15 mouse cellular contexts compared by ENCODE assay signal in genomic region chr11:105202403-105202802, GRCm38 (mm10). TPM values are rescaled to one million over a fixed set of nuclear protein-coding genes. Genes with fewer than 3 reads are reported as not detected.
DNase-seq lines count a peak whose midpoint lies in the region; ATAC-seq and TF ChIP-seq lines count a peak whose summit lies in the region.
"Had no signal": no experiment of that assay in that cellular context is flagged by ENCODE, and none has a peak within 500 bp of the region (broad histone marks: within the 10 kb centered on the region; RNA-seq: fewer than 3 reads in every experiment).

No protein-coding gene starts in this region.

- no peak for DNase-seq in cerebellum, adult 2 months
- DNase-seq in cerebellum, adult 11 months = no peak
- no peak for DNase-seq in liver, adult 2 months (ENCODE audit: extremely low read depth, low read depth, low spot score)
- DNase-seq in liver, embryonic 11.5 days (ENCODE audit: low spot score) = no peak
- no peak for DNase-seq in G1E (ENCODE audit: low spot score)
- no peak for DNase-seq in liver, embryonic 13.5 days
- DNase-seq in cerebellum, adult 18-20 months = no peak
- no peak for DNase-seq in layer of hippocampus, adult 18-20 months (ENCODE audit: low spot score in 2 of 2)
- DNase-seq: layer of hippocampus, adult 9-11 months; spleen, adult 18-20 months had no signal

- H3K9me3 ChIP-seq in liver, embryonic 11.5 days (ENCODE audit: control insufficient read depth, low read length) = no peaks in the 10 kb centered on the region
- no peaks in the 10 kb centered on the region for H3K9me3 ChIP-seq in G1E (replicated peaks)
- no peaks in the 10 kb centered on the region for H3K9me3 ChIP-seq in liver, embryonic 13.5 days (replicated peaks)
- H3K9me3 ChIP-seq: hindbrain, embryonic 10.5 days; liver, embryonic 15.5 days had no signal

- no peak overlapping the region for H3K9ac ChIP-seq in liver, adult 2 months (ENCODE audit: low read depth, low read length)
- H3K9ac ChIP-seq in liver, embryonic 11.5 days (ENCODE audit: low read depth, low read length) = no peak overlapping the region
- no peak overlapping the region for H3K9ac ChIP-seq in liver, embryonic 13.5 days
- H3K9ac ChIP-seq: liver, embryonic 15.5 days had no signal

- no peaks in the 10 kb centered on the region for H3K27me3 ChIP-seq in cerebellum, adult 2 months (ENCODE audit: control insufficient read depth, insufficient read depth, low read length)
- H3K27me3 ChIP-seq in liver, adult 2 months (ENCODE audit: control insufficient read depth, insufficient read depth, low read length) = no peaks in the 10 kb centered on the region
- no peaks in the 10 kb centered on the region for H3K27me3 ChIP-seq in liver, embryonic 11.5 days (replicated peaks; ENCODE audit: control insufficient read depth, insufficient read depth, low read length)
- H3K27me3 ChIP-seq in G1E (ENCODE audit: insufficient read depth, low read length) = no peaks in the 10 kb centered on the region
- H3K27me3 ChIP-seq in liver, embryonic 13.5 days = no peaks in the 10 kb centered on the region
- H3K27me3 ChIP-seq: liver, embryonic 15.5 days had no signal

- 57% methylated on average over 3 of the region's 3 CpGs for WGBS in cerebellum, adult 2 months
- WGBS in liver, adult 2 months = 62% methylated on average over 3 of the region's 3 CpGs
- WGBS in liver, embryonic 11.5 days = 59% methylated on average over 3 of the region's 3 CpGs
- 43% methylated on average over 3 of the region's 3 CpGs for WGBS in liver, embryonic 13.5 days (ENCODE audit: insufficient replicate concordance)

- no peak for TF ChIP-seq POLR2A in cerebellum, adult 2 months (IDR thresholded peaks at IDR 0.05; ENCODE audit: borderline replicate concordance, insufficient read depth, low read length)
- TF ChIP-seq POLR2A in liver, adult 2 months (IDR thresholded peaks at IDR 0.05; ENCODE audit: extremely low read depth, insufficient read depth, low read length) = no peak

- no peak overlapping the region for H3K4me3 ChIP-seq in cerebellum, adult 2 months (replicated peaks; ENCODE audit: insufficient read depth, low read depth, low read length)
- no peak overlapping the region for H3K4me3 ChIP-seq in liver, adult 2 months (ENCODE audit: insufficient read depth, low read depth, low read length)
- no peak overlapping the region for H3K4me3 ChIP-seq in liver, embryonic 11.5 days (ENCODE audit: low read depth, low read length)
- H3K4me3 ChIP-seq in G1E (ENCODE audit: low read depth, low read length) = no peak overlapping the region
- no peak overlapping the region for H3K4me3 ChIP-seq in liver, embryonic 13.5 days (replicated peaks)
- H3K4me3 ChIP-seq: hindbrain, embryonic 10.5 days; liver, embryonic 15.5 days had no signal

- H3K27ac ChIP-seq in cerebellum, adult 2 months (ENCODE audit: insufficient read depth, low read length) = no peak overlapping the region
- H3K27ac ChIP-seq in liver, adult 2 months (replicated peaks; ENCODE audit: insufficient read depth, low read depth, low read length) = no peak overlapping the region
- H3K27ac ChIP-seq in liver, embryonic 11.5 days (ENCODE audit: low read depth, low read length) = no peak overlapping the region
- H3K27ac ChIP-seq in liver, embryonic 13.5 days = no peak overlapping the region
- H3K27ac ChIP-seq: hindbrain, embryonic 10.5 days; liver, embryonic 15.5 days had no signal

- TF ChIP-seq CTCF in cerebellum, adult 2 months (IDR thresholded peaks at IDR 0.05; ENCODE audit: borderline replicate concordance, insufficient read depth, low read depth, low read length) = 0 out of 2 replicates have a peak, but pooled peaks have one; percentile 1
- peak; percentile 38; the same call in 1 of the 2 replicates for TF ChIP-seq CTCF in liver, adult 2 months (IDR thresholded peaks at IDR 0.05; ENCODE audit: low read depth, low read length)
- TF ChIP-seq CTCF in G1E (IDR thresholded peaks at IDR 0.05; ENCODE audit: low read depth, low read length) = peak; percentile 13; the same call in 1 of the 2 replicates

- 0 out of 2 replicates have a peak, but pooled peaks cover 2% of the 10 kb centered on the region for H3K4me1 ChIP-seq in cerebellum, adult 2 months (ENCODE audit: control insufficient read depth, insufficient read depth, low read length)
- peaks cover 4% of the 10 kb centered on the region; the same call in 1 of the 2 replicates for H3K4me1 ChIP-seq in liver, adult 2 months (ENCODE audit: control insufficient read depth, insufficient read depth, low read length)
- H3K4me1 ChIP-seq in liver, embryonic 11.5 days (replicated peaks; ENCODE audit: control insufficient read depth, insufficient read depth, low read length) = peaks cover 14% of the 10 kb centered on the region
- H3K4me1 ChIP-seq in G1E (ENCODE audit: insufficient read depth, low read depth, low read length) = peaks cover 63% of the 10 kb centered on the region
- H3K4me1 ChIP-seq in liver, embryonic 13.5 days (replicated peaks) = peaks cover 70% of the 10 kb centered on the region

- no peaks in the 10 kb centered on the region for H3K36me3 ChIP-seq in liver, adult 2 months (ENCODE audit: control insufficient read depth, insufficient read depth, low read length)
- H3K36me3 ChIP-seq in liver, embryonic 11.5 days (ENCODE audit: control insufficient read depth, insufficient read depth, low read length) = 0 out of 2 replicates have a peak, but pooled peaks cover 3% of the 10 kb centered on the region
- peaks cover 39% of the 10 kb centered on the region for H3K36me3 ChIP-seq in G1E (replicated peaks)
- H3K36me3 ChIP-seq in liver, embryonic 13.5 days = peaks cover 15% of the 10 kb centered on the region; the same call in 1 of the 2 replicates

- no peak overlapping the region for H3K4me2 ChIP-seq in liver, embryonic 11.5 days
- no peak overlapping the region for H3K4me2 ChIP-seq in liver, embryonic 13.5 days
- H3K4me2 ChIP-seq: liver, embryonic 15.5 days had no signal

- peaks cover 28% of the 10 kb centered on the region for H3K79me2 ChIP-seq in liver, adult 2 months (ENCODE audit: control insufficient read depth, insufficient read depth, low read length)

- no peak for ATAC-seq in liver, embryonic 11.5 days (replicated peaks; ENCODE audit: low FRiP score)
- ATAC-seq in G1E (ENCODE audit: extremely low read depth, insufficient number of reproducible peaks, low FRiP score, poor library complexity, severe bottlenecking) = no peak
- 0 out of 2 replicates have a peak, but pooled peaks have one; percentile 49 for ATAC-seq in liver, embryonic 13.5 days (ENCODE audit: low read depth)

RNA-seq across cellular contexts. Expression of gene Tlk2, which starts 23.8 kb away (rescaled TPM):
- polyA plus RNA-seq in cerebellum, adult 2 months (2012; rRNA removed) = 44.6 and 48.7 TPM in 2 replicates
- 21.3 and 23.4 TPM in 2 replicates for total RNA-seq in liver, adult 2 months (2014; rRNA removed)
- 5.6 and 7.5 TPM in 2 replicates for polyA plus RNA-seq in liver, adult 2 months (2012; rRNA removed)
- 16.1 and 18.2 TPM in 2 replicates for polyA plus RNA-seq in liver, embryonic 11.5 days (2014; fragmentation: Nextera tagmentation; extraction: Ambion mirVana)
- total RNA-seq in G1E (2014; fragmentation: Nextera tagmentation) = 187 and 232 TPM in 2 replicates
- total RNA-seq in G1E (2017) = 95.9 and 102 TPM in 2 replicates
- 20.4 and 23.3 TPM in 2 replicates for polyA plus RNA-seq in G1E (2012)
- polyA plus RNA-seq in liver, embryonic 13.5 days (2015; fragmentation: Nextera tagmentation; extraction: Ambion mirVana) = 8.0 and 8.3 TPM in 2 replicates
- total RNA-seq in layer of hippocampus, adult 18-20 months (2021) = 10 to 100 TPM; 45.8 to 46.2 TPM

RNA-seq across cellular contexts. Expression of gene Gm10842, which starts 55.7 kb away (rescaled TPM):
- polyA plus RNA-seq in cerebellum, adult 2 months (2012; rRNA removed) = not detected in 2 replicates
- not detected in 2 replicates for total RNA-seq in liver, adult 2 months (2014; rRNA removed)
- polyA plus RNA-seq in liver, adult 2 months (2012; rRNA removed) = not detected in 2 replicates
- polyA plus RNA-seq in liver, embryonic 11.5 days (2014; fragmentation: Nextera tagmentation; extraction: Ambion mirVana) = not detected in 2 replicates
- not detected in 2 replicates for total RNA-seq in G1E (2014; fragmentation: Nextera tagmentation)
- total RNA-seq in G1E (2017) = not detected in 2 replicates
- polyA plus RNA-seq in G1E (2012) = not detected in 2 replicates
- polyA plus RNA-seq in liver, embryonic 13.5 days (2015; fragmentation: Nextera tagmentation; extraction: Ambion mirVana) = not detected in 2 replicates
- total RNA-seq in layer of hippocampus, adult 18-20 months (2021) = not detected
- total RNA-seq: gastrocnemius, adult 18-20 months had no signal
- polyA plus RNA-seq: C2C12; embryonic facial prominence, embryonic 14.5 days; hindbrain, embryonic 10.5 days; liver, embryonic 15.5 days had no signal
